In genomic region chr5:140215471-140216087, GRCm38 (mm10) we compare ENCODE assay signal across 19 mouse cellular contexts.
A peak's percentile ranks its signal among the peaks of the same experiment; 100 is the strongest.
DNase-seq lines count a peak whose midpoint lies in the region; ATAC-seq and TF ChIP-seq lines count a peak whose summit lies in the region.
"Had no signal": no experiment of that assay in that cellular context is flagged by ENCODE, and none has a peak within 500 bp of the region (broad histone marks: within the 10 kb centered on the region; RNA-seq: fewer than 3 reads in every experiment).

No protein-coding gene starts in this region.

- TF ChIP-seq CTCF in midbrain, postnatal 0 days (IDR thresholded peaks at IDR 0.05): no peak

- no peak overlapping the region for H3K4me2 ChIP-seq in midbrain, postnatal 0 days (ENCODE audit: low read depth, low read length, poor library complexity, severe bottlenecking)
- H3K4me2 ChIP-seq: forebrain, embryonic 13.5 days; liver, embryonic 12.5 days; lung, embryonic 14.5 days had no signal

- no peak overlapping the region for H3K4me3 ChIP-seq in midbrain, postnatal 0 days (ENCODE audit: low read depth, low read length)
- no peak overlapping the region for H3K4me3 ChIP-seq in midbrain, embryonic 10.5 days
- H3K4me3 ChIP-seq: forebrain, embryonic 13.5 days; heart, adult 2 months; liver, embryonic 12.5 days had no signal

- H3K36me3 ChIP-seq in midbrain, postnatal 0 days (ENCODE audit: insufficient read depth, low read length): no peaks in the 10 kb centered on the region
- no peaks in the 10 kb centered on the region for H3K36me3 ChIP-seq in midbrain, embryonic 10.5 days
- H3K36me3 ChIP-seq: liver, embryonic 12.5 days had no signal

- no peak for ATAC-seq in midbrain, postnatal 0 days (ENCODE audit: low FRiP score)
- ATAC-seq: forebrain, embryonic 13.5 days; liver, embryonic 12.5 days had no signal

- no peaks in the 10 kb centered on the region for H3K9me3 ChIP-seq in midbrain, postnatal 0 days (ENCODE audit: low read length)
- no peaks in the 10 kb centered on the region for H3K9me3 ChIP-seq in midbrain, embryonic 10.5 days (replicated peaks)
- H3K9me3 ChIP-seq: forebrain, embryonic 13.5 days; G1E; liver, embryonic 12.5 days had no signal

- H3K4me1 ChIP-seq in midbrain, postnatal 0 days (ENCODE audit: insufficient read depth, low read length): peaks cover 6% of the 10 kb centered on the region; the same call in 1 of the 2 replicates
- H3K4me1 ChIP-seq in midbrain, embryonic 10.5 days: peaks cover 36% of the 10 kb centered on the region

- H3K27ac ChIP-seq in midbrain, postnatal 0 days (ENCODE audit: low read depth, low read length): 0 out of 2 replicates have a peak overlapping the region, but pooled peaks have one; percentile 18
- no peak overlapping the region for H3K27ac ChIP-seq in midbrain, embryonic 10.5 days (replicated peaks)
- H3K27ac ChIP-seq: forebrain, embryonic 13.5 days; heart, adult 2 months; liver, embryonic 12.5 days had no signal

- DNase-seq in midbrain, postnatal 0 days (ENCODE audit: low spot score): no peak
- no peak for DNase-seq in midbrain, embryonic 10.5 days (ENCODE audit: low spot score)
- DNase-seq in CD8-positive naive resting alpha-beta T cell, adult 2 months (ENCODE audit: low read depth in 2 of 2, low spot score in 2 of 2): peak; percentile 20 to 47
- peak; percentile 71 to 88 for DNase-seq in thymus, adult 18-20 months
- DNase-seq in thymus, postnatal 4 days: peak; percentile 82
- DNase-seq in right cerebral cortex, postnatal 14 days: no peak
- DNase-seq in Muller cell, postnatal 12 days (ENCODE audit: inconsistent ontology term): no peak
- DNase-seq: adrenal gland, postnatal 36 days; cerebellum, adult 11-12 months; cerebellum, postnatal 36 days; heart, adult 2 months; kidney, adult 9 months; kidney, postnatal 25 days; lung, embryonic 14.5 days; lung, postnatal 4 days; right cerebral cortex, adult 18-20 months had no signal

- 83% methylated on average over 4 of the region's 4 CpGs for WGBS in midbrain, postnatal 0 days
- WGBS in midbrain, embryonic 10.5 days: 84% methylated on average over 4 of the region's 4 CpGs

- H3K9ac ChIP-seq in midbrain, postnatal 0 days (replicated peaks; ENCODE audit: low read length, poor library complexity, severe bottlenecking): no peak overlapping the region
- H3K9ac ChIP-seq: forebrain, embryonic 13.5 days; liver, embryonic 12.5 days; lung, embryonic 14.5 days had no signal

- no peaks in the 10 kb centered on the region for H3K27me3 ChIP-seq in midbrain, postnatal 0 days (ENCODE audit: insufficient read depth, low read length)
- no peaks in the 10 kb centered on the region for H3K27me3 ChIP-seq in midbrain, embryonic 10.5 days (ENCODE audit: low read depth, poor library complexity, severe bottlenecking)
- H3K27me3 ChIP-seq: forebrain, embryonic 13.5 days; liver, embryonic 12.5 days had no signal

Comparison
In these comparisons a context has a peak if more than half of its experiments do, and no peak if none do; other contexts are left out.
1. DNase-seq: peak in CD8-positive naive resting alpha-beta T cell, adult 2 months (2 of 2), thymus, adult 18-20 months (2 of 2) and thymus, postnatal 4 days (single experiment); none in midbrain, postnatal 0 days (single experiment), midbrain, embryonic 10.5 days (single experiment), right cerebral cortex, postnatal 14 days (single experiment) and Muller cell, postnatal 12 days (single experiment).